Mouse (Mus musculus) brain, embryonic 14.5 days (tissue): ENCODE results near the gene Prkab2.

Experiments
- CTCF ChIP-seq: fragments of 200-500 bp; IDR thresholded peaks from 2 replicates; pipeline ENCODE4 v1.5.1; 2012; ENCODE audit warnings: inconsistent platforms, mild to moderate bottlenecking, moderate library complexity, borderline replicate concordance; ENCODE audit not compliant: insufficient read depth, insufficient read length; ENCODE audit errors: extremely low read depth
- POLR2A ChIP-seq: fragments of 200-500 bp; IDR thresholded peaks from 2 replicates; pipeline ENCODE4 v1.6.1; 2012; ENCODE audit warnings: mild to moderate bottlenecking, inconsistent platforms, borderline replicate concordance; ENCODE audit not compliant: poor library complexity, insufficient read depth, insufficient read length, severe bottlenecking; ENCODE audit errors: extremely low read depth

DNA sequence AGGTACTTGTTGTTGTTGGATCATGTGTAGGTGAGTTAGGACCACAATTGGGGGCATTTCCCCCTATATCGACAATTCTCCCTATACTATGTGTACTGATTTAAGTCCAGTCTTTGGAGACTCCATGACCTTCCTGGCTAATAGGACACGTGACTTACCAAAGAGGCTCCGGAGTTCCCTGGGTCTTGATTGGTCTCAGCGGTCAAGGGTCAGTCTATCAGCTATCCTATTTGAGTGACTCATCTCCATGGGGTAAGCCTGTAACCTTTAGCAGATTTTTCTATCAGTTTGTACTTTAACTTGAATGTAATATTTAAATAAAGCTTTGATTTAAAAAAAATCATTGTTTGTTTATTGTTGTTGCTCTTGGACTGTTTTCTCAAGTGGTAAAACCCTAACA is 37.3 kb upstream of the Prkab2 start:
- TF ChIP-seq CTCF (no peak), POLR2A (no peak)
